Mouse (Mus musculus) liver, embryonic 11.5 days (tissue): ENCODE measurements around the gene Dbi. TPM values are rescaled to one million over a fixed set of nuclear protein-coding genes. Genes with fewer than 3 reads are reported as not detected.

Source experiments
- ATAC-seq: fragments of 200-750 bp; cut with Nextera tagmentation; replicated peaks from 2 replicates; pipeline ENCODE4 v1.8.0; 2017; ENCODE audit warnings: moderate number of reproducible peaks, mild to moderate bottlenecking, moderate TSS enrichment, moderate library complexity; ENCODE audit not compliant: low FRiP score
- DNase-seq: peaks from one replicate; pipeline ENCODE4 v3.0.0-alpha.2; 2017; ENCODE audit warnings: low spot score
- H3K27ac ChIP-seq: fragments of 300-500 bp; sonication (generic); 2 replicates; pipeline ENCODE4 v1.5.1; 2014; ENCODE audit warnings: mild to moderate bottlenecking, low read depth, low read length, control low read depth
- H3K27me3 ChIP-seq: fragments of 300-500 bp; sonication (generic); replicated peaks from 2 replicates; pipeline ENCODE4 v1.6.1; 2014; ENCODE audit warnings: low read length, mixed read lengths; ENCODE audit not compliant: control insufficient read depth, insufficient read depth
- H3K36me3 ChIP-seq: fragments of 300-500 bp; sonication (generic); 2 replicates; pipeline ENCODE4 v1.6.1; 2014; ENCODE audit warnings: mild to moderate bottlenecking, low read length, moderate library complexity, mixed read lengths; ENCODE audit not compliant: control insufficient read depth, insufficient read depth
- H3K4me1 ChIP-seq: fragments of 300-500 bp; sonication (generic); replicated peaks from 2 replicates; pipeline ENCODE4 v1.6.1; 2014; ENCODE audit warnings: low read length, mixed read lengths; ENCODE audit not compliant: control insufficient read depth, insufficient read depth
- H3K4me2 ChIP-seq: fragments of 300-500 bp; sonication (generic); 2 replicates; pipeline ENCODE4 v1.6.1; 2014; ENCODE audit warnings: mild to moderate bottlenecking, control low read depth, moderate library complexity
- H3K4me3 ChIP-seq: fragments of 300-500 bp; sonication (generic); 2 replicates; pipeline ENCODE4 v1.5.1; 2014; ENCODE audit warnings: low read depth, low read length, control low read depth
- H3K9ac ChIP-seq: fragments of 300-500 bp; sonication (generic); 2 replicates; pipeline ENCODE4 v1.6.1; 2014; ENCODE audit warnings: low read depth, low read length, control low read depth
- H3K9me3 ChIP-seq: fragments of 300-500 bp; sonication (generic); 2 replicates; pipeline ENCODE4 v1.6.1; 2016; ENCODE audit warnings: low read length, inconsistent platforms, mixed read lengths; ENCODE audit not compliant: control insufficient read depth
- WGBS: fragments of 180-500 bp; shearing (Covaris S2); extraction: QIAGEN DNeasy Blood & Tissue Kit; methylation state at CpG from one replicate; pipeline ENCODE4 v1.1.7; 2014; 5-methylcytosine and 5-hydroxymethylcytosine counted together
- polyA plus RNA-seq: library from polyadenylated mRNA; unstranded; fragments of >200 nt; fragmentation: Nextera tagmentation; extraction: Ambion mirVana; gene quantifications from 2 replicates; pipeline ENCODE4 v1.2.1, GENCODE M21; 2014

Gene Dbi
- polyA plus RNA-seq, 1 experiment from 2014 or later: 569 TPM

- WGBS: 57% methylated on average over 5 of the region's 5 CpGs
- Histone ChIP-seq H3K27me3 (no peaks in the 10 kb centered on the region), H3K27ac (no peak overlapping the region)
These were observed 36.9 kb downstream of the Dbi start for GRCm38 (mm10) chr1:120083921-120084517.

DNA sequence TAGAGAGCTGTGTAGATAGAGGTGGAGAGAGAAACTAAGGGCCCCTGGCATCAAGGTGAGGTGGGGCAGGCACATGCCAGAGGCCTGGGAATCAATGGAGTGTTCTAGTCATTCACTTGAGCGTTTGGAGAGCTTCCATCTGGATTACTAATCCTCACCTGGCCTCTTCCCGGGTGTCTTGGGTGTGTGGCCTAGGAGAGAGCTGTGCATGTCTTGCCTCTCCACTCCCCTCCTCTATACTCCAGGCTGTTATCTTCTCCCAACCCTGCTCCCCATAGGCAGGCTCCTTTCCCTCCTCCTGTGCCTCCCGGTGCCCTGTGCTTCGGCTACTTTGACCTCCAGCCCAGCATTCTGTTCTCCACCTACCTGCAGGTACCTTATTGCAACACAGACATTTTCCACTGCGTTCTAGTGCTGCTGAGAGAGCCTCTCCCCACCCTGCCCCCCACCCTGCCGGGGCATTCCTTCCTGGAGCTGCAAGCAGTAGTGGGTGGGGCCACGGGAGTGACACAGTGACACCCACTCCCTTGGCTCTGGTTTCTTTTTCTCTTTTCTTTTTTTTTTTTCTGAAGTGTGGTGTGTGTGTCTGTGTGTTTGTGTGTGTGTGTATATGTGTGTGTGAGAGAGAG is 37.8 kb downstream of the Dbi start:
- no peak overlapping the region for H3K9ac ChIP-seq
- H3K27ac ChIP-seq: no peak overlapping the region
- 30% methylated on average over 7 of the region's 7 CpGs for WGBS

More at GRCm38 (mm10) chr1:120083921-120084517, 36.9 kb downstream of the Dbi start:
- DNase-seq: no peak
- Histone ChIP-seq H3K4me2 (no peak overlapping the region), H3K4me3 (no peak overlapping the region), H3K9me3 (no peaks in the 10 kb centered on the region), H3K9ac (no peak overlapping the region), H3K36me3 (no peaks in the 10 kb centered on the region), H3K4me1 (peaks cover 8% of the 10 kb centered on the region; the same call in 1 of the 2 replicates)
- ATAC-seq: no peak

DNA sequence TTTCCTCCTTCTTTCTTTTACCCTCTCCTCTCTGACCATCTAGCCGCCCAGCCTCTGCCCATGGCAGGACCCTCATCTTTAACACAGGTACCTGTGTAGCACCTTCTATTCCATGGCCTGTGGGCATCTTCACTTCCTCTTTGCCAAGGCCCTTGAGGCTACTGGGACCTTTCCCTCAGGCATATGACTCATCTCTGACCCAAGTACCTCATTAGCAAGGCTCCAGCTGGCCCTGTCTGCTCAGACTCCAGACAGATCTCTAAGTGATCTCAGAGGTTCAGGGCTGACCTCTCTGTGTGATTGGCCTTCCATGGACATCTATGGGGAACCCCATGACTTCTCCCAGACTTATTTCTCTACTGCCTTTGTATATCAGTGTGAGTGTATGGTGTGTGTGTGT is 40.2 kb downstream of the Dbi start:
- no peak overlapping the region for H3K27ac ChIP-seq
- no peaks in the 10 kb centered on the region for H3K27me3 ChIP-seq
- no peak overlapping the region for H3K4me3 ChIP-seq
- H3K9ac ChIP-seq: no peak overlapping the region
- WGBS: 75% methylated on average over 1 of the region's 1 CpGs
- ATAC-seq (no peak), DNase-seq (no peak)
- no peak overlapping the region for H3K4me2 ChIP-seq
- H3K36me3 ChIP-seq: no peaks in the 10 kb centered on the region
- peaks cover 11% of the 10 kb centered on the region for H3K4me1 ChIP-seq
- H3K9me3 ChIP-seq: no peaks in the 10 kb centered on the region

More for the DNA sequence above, 37.8 kb downstream of the Dbi start:
- Histone ChIP-seq H3K4me1 (peaks cover 11% of the 10 kb centered on the region), H3K27me3 (no peaks in the 10 kb centered on the region), H3K9me3 (no peaks in the 10 kb centered on the region), H3K36me3 (no peaks in the 10 kb centered on the region), H3K4me2 (peak overlapping the region; percentile 12; the same call in 1 of the 2 replicates), H3K4me3 (no peak overlapping the region)
- DNase-seq (no peak), ATAC-seq (0 out of 2 replicates have a peak, but pooled peaks have one; percentile 30)

DNA sequence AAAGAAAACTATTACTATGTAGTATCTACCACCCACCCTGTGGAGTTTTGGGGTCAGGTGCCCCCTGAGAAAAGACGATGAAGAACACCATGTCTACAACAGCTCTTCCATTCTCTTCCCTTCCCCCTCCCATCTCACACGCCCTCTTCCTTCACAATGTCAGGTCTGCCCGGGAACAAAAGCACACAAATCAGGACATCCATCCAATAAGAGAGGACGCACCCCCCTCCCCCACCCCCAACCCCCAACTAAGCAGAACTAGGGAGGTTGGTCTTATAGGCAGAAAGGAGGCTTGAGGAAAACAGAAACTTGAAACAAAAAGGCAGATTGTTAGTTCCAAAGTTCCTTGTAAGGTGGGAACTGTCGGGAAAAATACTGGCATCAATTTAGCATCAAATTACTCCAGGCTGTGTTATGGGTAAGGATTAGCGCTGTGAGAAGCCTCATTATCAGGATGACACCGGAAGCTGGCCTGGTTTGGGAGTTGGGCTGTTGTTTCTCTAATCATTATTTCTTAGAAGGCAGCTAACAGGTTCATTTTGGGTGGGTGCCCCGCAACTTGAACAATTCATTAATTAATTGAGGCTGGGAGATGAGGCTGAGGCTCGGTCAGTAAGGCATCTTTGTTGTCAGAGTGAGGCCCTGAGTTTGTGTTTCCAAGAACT is 43.0 kb downstream of the Dbi start:
- Histone ChIP-seq H3K9me3 (no peaks in the 10 kb centered on the region), H3K27me3 (no peaks in the 10 kb centered on the region; the same call in 1 of the 2 replicates), H3K9ac (no peak overlapping the region), H3K27ac (no peak overlapping the region), H3K4me2 (no peak overlapping the region), H3K4me3 (no peak overlapping the region), H3K4me1 (peaks cover 8% of the 10 kb centered on the region), H3K36me3 (no peaks in the 10 kb centered on the region)
- DNase-seq: no peak
- 32% methylated on average over 9 of the region's 9 CpGs for whole genome bisulfite sequencing
- no peak for ATAC-seq

- whole genome bisulfite sequencing: 61% methylated on average over 5 of the region's 5 CpGs
- peaks cover 12% of the 10 kb centered on the region for H3K4me1 ChIP-seq
- ATAC-seq: no peak
- no peak overlapping the region for H3K4me2 ChIP-seq
- no peaks in the 10 kb centered on the region for H3K9me3 ChIP-seq
- no peaks in the 10 kb centered on the region; the same call in 1 of the 2 replicates for H3K27me3 ChIP-seq
- H3K36me3 ChIP-seq: no peaks in the 10 kb centered on the region
- H3K9ac ChIP-seq: no peak overlapping the region
- no peak for DNase-seq
- no peak overlapping the region for H3K27ac ChIP-seq
- H3K4me3 ChIP-seq: no peak overlapping the region
These were observed 45.4 kb downstream of the Dbi start for GRCm38 (mm10) chr1:120075507-120075906.

DNA sequence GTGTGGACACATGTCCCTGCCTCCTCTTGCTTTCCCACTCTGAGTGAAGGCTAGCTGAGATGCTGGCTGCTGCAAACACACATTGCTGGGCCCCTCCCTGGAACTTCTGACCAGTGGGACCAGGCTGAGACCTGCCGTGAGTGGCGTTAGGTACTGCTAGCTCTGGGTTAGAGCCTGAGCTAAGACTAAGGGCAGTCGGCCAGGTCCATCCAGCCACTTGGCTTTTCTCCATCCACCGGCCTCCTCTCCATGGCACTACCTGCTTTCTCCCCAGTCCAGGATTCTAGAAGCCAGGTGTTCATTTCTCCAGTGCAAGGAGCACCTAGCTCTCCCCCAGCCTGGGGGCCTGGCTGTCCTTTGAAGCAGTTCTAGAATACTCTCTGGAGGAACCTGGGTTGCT is 45.9 kb downstream of the Dbi start:
- DNase-seq (no peak), ATAC-seq (no peak)
- H3K4me2 ChIP-seq: no peak overlapping the region
- 76% methylated on average over 4 of the region's 4 CpGs for WGBS
- peaks cover 12% of the 10 kb centered on the region for H3K4me1 ChIP-seq
- no peaks in the 10 kb centered on the region; the same call in 1 of the 2 replicates for H3K27me3 ChIP-seq
- H3K27ac ChIP-seq: no peak overlapping the region
- H3K4me3 ChIP-seq: no peak overlapping the region
- no peaks in the 10 kb centered on the region for H3K36me3 ChIP-seq
- no peaks in the 10 kb centered on the region for H3K9me3 ChIP-seq
- no peak overlapping the region for H3K9ac ChIP-seq

DNA sequence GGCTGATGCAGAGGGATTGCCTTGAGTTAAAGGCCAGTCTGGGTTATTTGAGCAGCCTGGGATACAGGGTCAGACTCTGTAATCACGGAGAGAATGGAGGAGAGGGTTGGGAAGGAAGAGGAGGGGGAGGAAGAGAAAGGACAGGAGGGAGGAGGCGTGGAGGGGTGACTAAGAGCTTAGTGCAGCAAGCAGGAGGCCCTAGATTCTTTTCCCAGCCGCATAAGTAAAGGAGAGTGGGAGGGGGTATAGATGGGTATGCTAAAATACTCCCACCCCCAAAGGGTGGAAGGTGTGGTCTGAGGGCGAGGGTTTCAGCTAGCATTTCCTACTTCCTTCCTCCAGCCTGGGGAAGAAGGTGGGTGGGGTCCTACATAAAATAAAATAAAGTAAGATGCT is 46.6 kb downstream of the Dbi start:
- Histone ChIP-seq H3K9ac (no peak overlapping the region), H3K27ac (0 out of 2 replicates have a peak overlapping the region, but pooled peaks have one; percentile 21), H3K9me3 (no peaks in the 10 kb centered on the region), H3K36me3 (no peaks in the 10 kb centered on the region), H3K4me2 (peak overlapping the region; percentile 70), H3K4me3 (peak overlapping the region; percentile 39), H3K27me3 (no peaks in the 10 kb centered on the region; the same call in 1 of the 2 replicates), H3K4me1 (peaks cover 12% of the 10 kb centered on the region)
- no peak for DNase-seq
- ATAC-seq: 0 out of 2 replicates have a peak, but pooled peaks have one; percentile 13
- WGBS: 29% methylated on average over 4 of the region's 4 CpGs

- Histone ChIP-seq H3K27ac (0 out of 2 replicates have a peak within 1 kb of the TSS, but pooled peaks have one; percentile 21), H3K36me3 (no peaks in the 10 kb centered on the region), H3K4me3 (peak within 1 kb of the TSS; percentile 39), H3K4me1 (peaks cover 10% of the 10 kb centered on the region), H3K9ac (peak within 1 kb of the TSS; percentile 30), H3K27me3 (no peaks in the 10 kb centered on the region; the same call in 1 of the 2 replicates), H3K4me2 (peak within 1 kb of the TSS; percentile 70), H3K9me3 (no peaks in the 10 kb centered on the region)
- ATAC-seq: peak; percentile 82
- DNase-seq: peak; percentile 81
- 2% methylated on average over 40 of the region's 40 CpGs for WGBS
These were observed 47.2 kb downstream of the Dbi start, which contains the start of gene Tmem37 for GRCm38 (mm10) chr1:120073519-120074306. Tmem37 (minus strand) TSS chr1:120074074.
